Mouse (Mus musculus) midbrain, embryonic 15.5 days (tissue): Measurements from ENCODE around the gene Mgmt. TPM values are rescaled to one million over a fixed set of nuclear protein-coding genes. Genes with fewer than 3 reads are reported as not detected.

Source experiments
- ATAC-seq: fragments of 200-750 bp; cut with Nextera tagmentation; replicated peaks from 2 replicates; pipeline ENCODE4 v1.8.0; 2017; ENCODE audit warnings: moderate TSS enrichment
- H3K27ac ChIP-seq: fragments of 300-500 bp; sonication (generic); 2 replicates; pipeline ENCODE4 v1.5.1; 2015; ENCODE audit warnings: mild to moderate bottlenecking, inconsistent platforms
- H3K27me3 ChIP-seq: fragments of 300-500 bp; sonication (generic); replicated peaks from 2 replicates; pipeline ENCODE4 v1.6.1; 2015; ENCODE audit warnings: inconsistent platforms
- H3K36me3 ChIP-seq: fragments of 300-500 bp; sonication (generic); replicated peaks from 2 replicates; pipeline ENCODE4 v1.6.1; 2015; ENCODE audit warnings: inconsistent platforms
- H3K4me1 ChIP-seq: fragments of 300-500 bp; sonication (generic); 2 replicates; pipeline ENCODE4 v1.6.1; 2015; ENCODE audit warnings: inconsistent platforms
- H3K4me2 ChIP-seq: fragments of 300-500 bp; sonication (generic); 2 replicates; pipeline ENCODE4 v1.6.1; 2015; ENCODE audit warnings: inconsistent platforms, mild to moderate bottlenecking, moderate library complexity
- H3K4me3 ChIP-seq: fragments of 300-500 bp; sonication (generic); 2 replicates; pipeline ENCODE4 v1.5.1; 2015; ENCODE audit warnings: mild to moderate bottlenecking, inconsistent platforms
- H3K9ac ChIP-seq: fragments of 300-500 bp; sonication (generic); 2 replicates; pipeline ENCODE4 v1.6.1; 2015; ENCODE audit warnings: mild to moderate bottlenecking, inconsistent platforms
- H3K9me3 ChIP-seq: fragments of 300-500 bp; sonication (generic); 2 replicates; pipeline ENCODE4 v1.6.1; 2016; ENCODE audit warnings: inconsistent platforms
- WGBS: fragments of 180-500 bp; shearing (Covaris S2); methylation state at CpG from one replicate; pipeline ENCODE4 v1.1.7; 2015; ENCODE audit warnings: mixed read lengths; 5-methylcytosine and 5-hydroxymethylcytosine counted together
- polyA plus RNA-seq: library from polyadenylated mRNA; unstranded; fragments of >200 nt; fragmentation: Nextera tagmentation; extraction: Ambion mirVana; gene quantifications from 2 replicates; pipeline ENCODE4 v1.2.1, GENCODE M21; 2015

The Mgmt gene
- polyA plus RNA-seq, 1 experiment from 2014 or later, result 1.5 TPM

DNA sequence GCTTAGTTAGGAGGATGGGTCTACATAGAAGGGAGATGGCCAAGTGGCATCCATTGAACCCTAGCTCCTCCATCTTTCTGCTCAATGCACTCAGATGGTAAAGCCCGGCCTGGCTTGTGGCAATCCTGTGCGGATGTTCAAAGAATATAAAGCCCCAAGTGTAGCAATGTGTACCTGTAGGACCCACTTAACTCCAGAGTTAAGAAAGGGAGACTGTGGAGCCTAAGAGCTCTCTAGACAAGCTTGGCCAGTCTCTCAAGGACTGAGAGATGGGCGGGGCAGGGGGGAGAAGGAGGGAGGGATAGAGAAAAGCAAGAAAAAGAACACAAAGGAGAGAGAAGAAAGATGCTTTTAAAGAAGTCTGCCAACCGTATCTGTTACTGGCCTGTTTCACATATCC, 27.9 kb upstream of the Mgmt start:
- no peak overlapping the region for H3K4me2 ChIP-seq
- no peak overlapping the region for H3K4me3 ChIP-seq
- H3K36me3 ChIP-seq, result no peaks in the 10 kb centered on the region
- no peak overlapping the region for H3K9ac ChIP-seq
- H3K9me3 ChIP-seq, result no peaks in the 10 kb centered on the region
- ATAC-seq, result no peak
- no peaks in the 10 kb centered on the region for H3K27me3 ChIP-seq
- H3K4me1 ChIP-seq, result peaks cover 17% of the 10 kb centered on the region
- WGBS, result 70% methylated on average over 4 of the region's 4 CpGs
- no peak overlapping the region for H3K27ac ChIP-seq

DNA sequence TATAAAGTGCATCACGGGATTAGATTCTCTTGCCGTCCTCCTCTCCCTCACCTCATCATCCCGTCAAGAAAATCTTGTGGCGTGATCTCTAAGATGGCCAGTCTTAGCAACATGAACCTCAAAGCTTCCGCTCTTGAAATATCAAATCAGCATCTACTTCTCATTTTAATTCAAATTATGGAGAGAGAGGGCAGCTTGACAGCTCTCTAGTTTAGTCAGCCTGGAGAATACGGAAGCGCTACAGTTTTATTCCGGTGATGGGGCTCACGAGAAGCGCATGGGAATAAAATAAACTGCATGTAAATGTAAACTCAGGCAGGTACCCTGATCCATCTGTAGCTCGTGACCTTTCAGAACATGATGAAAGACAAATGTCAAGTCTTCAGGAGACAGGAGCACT, 22.9 kb upstream of the Mgmt start:
- no peak overlapping the region for H3K9ac ChIP-seq
- 0 out of 2 replicates have a peak, but pooled peaks cover 3% of the 10 kb centered on the region for H3K27me3 ChIP-seq
- WGBS, result 38% methylated on average over 11 of the region's 11 CpGs
- no peak for ATAC-seq
- no peaks in the 10 kb centered on the region for H3K36me3 ChIP-seq
- H3K4me3 ChIP-seq, result no peak overlapping the region
- peak overlapping the region; percentile 5; the same call in 1 of the 2 replicates for H3K4me2 ChIP-seq
- peaks cover 11% of the 10 kb centered on the region for H3K4me1 ChIP-seq
- H3K27ac ChIP-seq, result no peak overlapping the region
- H3K9me3 ChIP-seq, result no peaks in the 10 kb centered on the region

- WGBS, result 3% methylated on average over 8 of the region's 8 CpGs
- Histone ChIP-seq H3K9me3 (no peaks in the 10 kb centered on the region), H3K4me3 (no peak overlapping the region), H3K27ac (0 out of 2 replicates have a peak overlapping the region, but pooled peaks have one; percentile 24), H3K4me1 (peaks cover 11% of the 10 kb centered on the region), H3K9ac (no peak overlapping the region), H3K4me2 (peak overlapping the region; percentile 5; the same call in 1 of the 2 replicates), H3K36me3 (no peaks in the 10 kb centered on the region), H3K27me3 (0 out of 2 replicates have a peak, but pooled peaks cover 3% of the 10 kb centered on the region)
- ATAC-seq, result peak; percentile 72; the same call in 1 of the 2 replicates
Measured at GRCm38 (mm10) chr7:136872059-136872458, 22.4 kb upstream of the Mgmt start.

DNA sequence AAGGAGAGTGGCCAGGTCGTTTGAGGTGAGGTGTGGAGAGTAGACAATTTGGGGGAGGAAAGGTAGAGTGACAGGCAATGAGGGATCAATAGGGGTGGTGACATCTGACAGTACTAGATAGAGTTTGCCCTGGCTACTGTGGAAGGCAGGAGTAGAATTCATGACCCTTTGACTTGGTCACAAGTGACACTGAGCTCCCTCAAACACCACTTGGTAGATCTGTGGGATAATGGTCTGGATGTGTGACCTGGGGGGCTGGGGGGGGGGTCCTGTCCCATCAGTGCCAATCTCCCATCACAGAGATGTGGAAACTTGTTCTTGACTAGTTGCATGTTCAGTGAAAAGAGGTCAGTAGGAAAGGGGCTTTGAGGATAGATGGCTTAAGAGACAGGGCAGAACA, 20.0 kb upstream of the Mgmt start:
- no peak overlapping the region for H3K4me3 ChIP-seq
- no peak for ATAC-seq
- no peak overlapping the region for H3K9ac ChIP-seq
- no peaks in the 10 kb centered on the region for H3K36me3 ChIP-seq
- no peak overlapping the region for H3K4me2 ChIP-seq
- H3K27me3 ChIP-seq, result 0 out of 2 replicates have a peak, but pooled peaks cover 3% of the 10 kb centered on the region
- WGBS, result 58% methylated on average over 1 of the region's 1 CpGs
- no peaks in the 10 kb centered on the region for H3K9me3 ChIP-seq
- peaks cover 11% of the 10 kb centered on the region for H3K4me1 ChIP-seq
- H3K27ac ChIP-seq, result no peak overlapping the region

DNA sequence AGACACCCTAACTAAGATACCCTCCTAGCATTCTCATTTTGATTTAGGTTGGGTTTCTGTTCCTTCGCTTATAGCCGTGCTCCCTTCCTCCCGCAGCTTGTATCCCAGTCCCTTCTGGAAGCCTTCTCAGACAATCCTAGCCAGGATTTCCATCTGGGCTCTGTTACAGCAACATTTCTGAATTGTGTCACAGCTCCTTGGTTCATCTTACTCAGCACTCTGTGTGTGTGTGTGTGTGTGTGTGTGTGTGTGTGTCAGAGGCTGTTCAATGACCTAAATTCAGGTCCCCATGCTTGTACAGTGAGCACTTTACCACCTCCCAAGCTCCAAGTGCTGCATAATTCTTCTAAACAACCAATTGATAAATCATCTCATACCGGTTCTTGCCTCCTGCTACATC, 14.0 kb upstream of the Mgmt start:
- H3K27ac ChIP-seq, result no peak overlapping the region
- H3K36me3 ChIP-seq, result no peaks in the 10 kb centered on the region
- H3K4me1 ChIP-seq, result no peaks in the 10 kb centered on the region
- H3K9me3 ChIP-seq, result no peaks in the 10 kb centered on the region
- no peak overlapping the region for H3K9ac ChIP-seq
- no peak overlapping the region for H3K4me3 ChIP-seq
- ATAC-seq, result no peak
- WGBS, result 88% methylated on average over 4 of the region's 4 CpGs
- H3K27me3 ChIP-seq, result no peaks in the 10 kb centered on the region
- H3K4me2 ChIP-seq, result no peak overlapping the region

- Histone ChIP-seq H3K27ac (no peak overlapping the region), H3K4me1 (no peaks in the 10 kb centered on the region), H3K27me3 (0 out of 2 replicates have a peak, but pooled peaks cover 2% of the 10 kb centered on the region), H3K9me3 (no peaks in the 10 kb centered on the region), H3K36me3 (no peaks in the 10 kb centered on the region), H3K9ac (no peak overlapping the region), H3K4me3 (no peak overlapping the region), H3K4me2 (no peak overlapping the region)
- no peak for ATAC-seq
- 80% methylated on average over 6 of the region's 6 CpGs for WGBS
Measured at GRCm38 (mm10) chr7:136888161-136888560, 6.3 kb upstream of the Mgmt start.

DNA sequence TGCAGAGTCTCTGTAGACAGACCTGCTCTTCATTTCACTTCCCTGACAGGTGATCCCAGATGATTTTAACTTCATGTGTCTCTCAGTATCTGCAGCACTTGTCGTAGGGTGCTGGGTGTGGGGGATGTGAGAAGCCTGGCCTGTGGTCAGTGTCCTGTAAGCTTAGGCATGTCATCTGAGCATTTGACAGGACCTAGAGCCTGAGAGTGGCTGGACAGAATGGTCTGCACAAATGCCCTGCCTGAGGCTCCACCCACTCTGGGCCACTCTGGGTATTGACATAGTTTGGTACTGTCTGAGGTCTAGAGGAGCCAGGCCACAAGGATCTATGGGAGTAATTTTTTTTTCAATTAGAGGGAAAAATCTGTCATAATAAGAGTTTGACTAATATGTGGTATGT, 942 bp downstream of the Mgmt start:
- H3K36me3 ChIP-seq, result no peaks in the 10 kb centered on the region

DNA sequence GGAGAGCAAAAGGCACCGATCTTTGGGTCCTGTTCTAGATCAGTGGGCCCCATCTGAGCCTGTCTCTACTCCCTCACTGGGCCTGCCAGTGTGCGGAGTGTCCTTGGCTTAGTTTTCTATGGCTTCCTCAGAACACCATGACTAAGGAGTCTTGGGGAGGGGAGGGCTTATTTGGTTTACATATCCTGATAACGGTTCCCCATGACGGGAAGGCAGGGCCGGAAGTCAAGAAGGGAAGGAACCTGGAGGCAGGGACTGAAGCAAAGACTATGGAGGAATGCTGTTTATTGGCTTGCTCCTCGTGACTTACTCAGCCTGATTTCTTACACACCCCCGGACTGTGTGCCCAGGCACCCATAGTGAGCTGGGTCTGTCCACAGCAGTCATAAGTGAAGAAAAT, 1.4 kb downstream of the Mgmt start:
- WGBS, result 92% methylated on average over 7 of the region's 7 CpGs
- Histone ChIP-seq H3K4me2 (no peak overlapping the region), H3K9ac (no peak overlapping the region), H3K27me3 (no peaks in the 10 kb centered on the region), H3K9me3 (no peaks in the 10 kb centered on the region), H3K27ac (no peak overlapping the region), H3K36me3 (no peaks in the 10 kb centered on the region), H3K4me1 (peaks cover 6% of the 10 kb centered on the region; the same call in 1 of the 2 replicates), H3K4me3 (no peak overlapping the region)
- no peak for ATAC-seq

More for the DNA sequence above, 942 bp downstream of the Mgmt start:
- WGBS, result 92% methylated on average over 1 of the region's 1 CpGs
- H3K27ac ChIP-seq, result no peak overlapping the region
- H3K4me3 ChIP-seq, result no peak overlapping the region
- H3K4me1 ChIP-seq, result peaks cover 6% of the 10 kb centered on the region; the same call in 1 of the 2 replicates
- no peak overlapping the region for H3K9ac ChIP-seq
- no peak overlapping the region for H3K4me2 ChIP-seq
- no peaks in the 10 kb centered on the region for H3K9me3 ChIP-seq
- no peak for ATAC-seq
- H3K27me3 ChIP-seq, result no peaks in the 10 kb centered on the region

DNA sequence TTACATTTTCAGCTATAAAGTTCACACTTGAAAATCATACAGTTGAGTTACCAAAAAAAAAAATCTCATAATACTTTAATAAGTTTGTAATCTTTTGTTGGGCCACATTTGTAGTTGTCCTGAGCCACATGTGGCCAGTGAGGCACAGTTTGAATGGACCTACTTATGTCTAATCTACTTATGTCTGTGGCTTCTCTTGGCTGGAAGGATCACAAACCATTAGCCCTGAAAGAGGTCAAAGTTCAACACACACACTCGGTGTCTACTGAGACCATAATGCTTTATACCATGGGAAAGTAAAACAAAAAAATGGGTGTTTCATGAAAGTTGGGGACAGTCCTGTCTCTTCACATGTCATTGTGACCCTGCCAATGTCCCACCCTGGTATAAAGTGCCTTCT, 3.1 kb downstream of the Mgmt start:
- H3K9me3 ChIP-seq, result no peaks in the 10 kb centered on the region
- peaks cover 6% of the 10 kb centered on the region; the same call in 1 of the 2 replicates for H3K4me1 ChIP-seq
- H3K4me2 ChIP-seq, result no peak overlapping the region
- 22% methylated on average over 1 of the region's 1 CpGs for WGBS
- no peaks in the 10 kb centered on the region for H3K36me3 ChIP-seq
- no peak overlapping the region for H3K4me3 ChIP-seq
- no peak for ATAC-seq
- no peak overlapping the region for H3K9ac ChIP-seq
- no peaks in the 10 kb centered on the region for H3K27me3 ChIP-seq
- H3K27ac ChIP-seq, result no peak overlapping the region

DNA sequence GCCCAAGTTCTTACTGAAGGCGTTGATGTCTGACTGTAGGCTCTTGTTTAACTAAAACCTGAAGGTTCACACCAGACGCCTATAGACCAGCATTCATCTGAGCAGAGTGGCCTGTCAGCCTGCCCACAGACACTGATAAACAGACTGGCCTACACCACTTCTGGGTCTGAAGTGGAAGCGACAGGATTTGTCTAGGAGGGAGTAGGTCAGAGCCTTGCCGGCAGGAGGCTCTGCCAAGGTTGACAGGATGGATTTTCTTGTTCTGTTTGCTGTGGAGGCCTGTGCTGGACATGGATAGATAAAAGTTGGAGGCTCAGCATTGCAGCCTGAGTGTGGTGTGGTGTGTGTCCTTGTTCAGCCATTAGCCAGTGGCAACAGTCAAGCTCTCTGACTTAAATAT, 3.6 kb downstream of the Mgmt start:
- no peak for ATAC-seq
- Histone ChIP-seq H3K27me3 (no peaks in the 10 kb centered on the region), H3K4me3 (no peak overlapping the region), H3K4me1 (peaks cover 6% of the 10 kb centered on the region; the same call in 1 of the 2 replicates), H3K36me3 (no peaks in the 10 kb centered on the region), H3K27ac (no peak overlapping the region), H3K9me3 (no peaks in the 10 kb centered on the region), H3K4me2 (no peak overlapping the region), H3K9ac (no peak overlapping the region)
- 76% methylated on average over 4 of the region's 4 CpGs for WGBS

GRCm38 (mm10) chr7:136908616-136909144, 14.3 kb downstream of the Mgmt start:
- Histone ChIP-seq H3K36me3 (no peaks in the 10 kb centered on the region), H3K9me3 (no peaks in the 10 kb centered on the region), H3K4me2 (no peak overlapping the region), H3K9ac (no peak overlapping the region), H3K27ac (no peak overlapping the region), H3K4me3 (no peak overlapping the region), H3K27me3 (no peaks in the 10 kb centered on the region), H3K4me1 (no peaks in the 10 kb centered on the region)
- WGBS, result 91% methylated on average over 11 of the region's 11 CpGs
- no peak for ATAC-seq

GRCm38 (mm10) chr7:136912901-136913300, 18.5 kb downstream of the Mgmt start:
- H3K27ac ChIP-seq, result no peak overlapping the region
- H3K4me3 ChIP-seq, result no peak overlapping the region
- no peaks in the 10 kb centered on the region for H3K36me3 ChIP-seq
- no peak overlapping the region for H3K4me2 ChIP-seq
- H3K4me1 ChIP-seq, result 0 out of 2 replicates have a peak, but pooled peaks cover 5% of the 10 kb centered on the region
- no peak overlapping the region for H3K9ac ChIP-seq
- 94% methylated on average over 4 of the region's 4 CpGs for WGBS
- H3K9me3 ChIP-seq, result no peaks in the 10 kb centered on the region
- no peaks in the 10 kb centered on the region for H3K27me3 ChIP-seq
- ATAC-seq, result no peak

GRCm38 (mm10) chr7:136916021-136916420, 21.6 kb downstream of the Mgmt start:
- no peaks in the 10 kb centered on the region for H3K27me3 ChIP-seq
- H3K4me1 ChIP-seq, result 0 out of 2 replicates have a peak, but pooled peaks cover 5% of the 10 kb centered on the region
- no peaks in the 10 kb centered on the region for H3K9me3 ChIP-seq
- no peak overlapping the region for H3K4me2 ChIP-seq
- 83% methylated on average over 3 of the region's 3 CpGs for WGBS
- H3K36me3 ChIP-seq, result no peaks in the 10 kb centered on the region
- H3K27ac ChIP-seq, result no peak overlapping the region
- no peak for ATAC-seq
- no peak overlapping the region for H3K9ac ChIP-seq
- H3K4me3 ChIP-seq, result no peak overlapping the region
